Mouse (Mus musculus): ENCODE measurements around the gene Nf1. TPM values are rescaled to one million over a fixed set of nuclear protein-coding genes. Genes with fewer than 3 reads are reported as not detected.

Nf1 gene
- total RNA-seq, 2 experiments from 2014 or later, result 21.4 to 22.4 TPM

- no peak for DNase-seq
- intact Hi-C loops (cut with DNase I; ENCODE audit: low total_unique reads), result no loop called here
Observed at GRCm38 (mm10) chr11:79323985-79324685, 15.4 kb upstream of the Nf1 start.

GRCm38 (mm10) chr11:79325663-79326062, 13.8 kb upstream of the Nf1 start:
- no peak for DNase-seq
- intact Hi-C loops (cut with DNase I; ENCODE audit: low total_unique reads), result no loop called here

GRCm38 (mm10) chr11:79327106-79327505, 12.4 kb upstream of the Nf1 start:
- DNase-seq, result no peak
- intact Hi-C loops (cut with DNase I; ENCODE audit: low total_unique reads), result no loop called here

DNA sequence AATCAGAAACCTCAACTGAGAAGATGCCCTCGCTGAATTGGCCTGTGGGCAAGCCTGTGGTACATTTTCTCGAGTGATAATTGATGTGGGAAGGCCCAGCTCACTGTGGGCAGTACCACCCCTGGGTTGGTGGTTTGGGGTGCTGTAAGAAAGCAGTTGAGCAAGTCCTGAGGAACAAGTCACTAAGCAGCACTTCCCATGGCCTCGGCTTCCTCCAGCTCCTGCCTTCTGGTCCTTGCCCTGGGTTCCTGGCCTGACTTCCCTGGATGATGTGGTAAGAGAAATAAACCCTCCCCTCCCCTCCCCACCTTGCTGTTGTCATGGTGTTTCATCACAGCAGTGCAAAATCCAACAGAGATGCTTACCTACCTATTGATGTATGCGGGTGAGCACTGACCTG, 11.4 kb upstream of the Nf1 start:
- intact Hi-C loops (cut with DNase I; ENCODE audit: low total_unique reads), result no loop called here
- no peak for DNase-seq

DNA sequence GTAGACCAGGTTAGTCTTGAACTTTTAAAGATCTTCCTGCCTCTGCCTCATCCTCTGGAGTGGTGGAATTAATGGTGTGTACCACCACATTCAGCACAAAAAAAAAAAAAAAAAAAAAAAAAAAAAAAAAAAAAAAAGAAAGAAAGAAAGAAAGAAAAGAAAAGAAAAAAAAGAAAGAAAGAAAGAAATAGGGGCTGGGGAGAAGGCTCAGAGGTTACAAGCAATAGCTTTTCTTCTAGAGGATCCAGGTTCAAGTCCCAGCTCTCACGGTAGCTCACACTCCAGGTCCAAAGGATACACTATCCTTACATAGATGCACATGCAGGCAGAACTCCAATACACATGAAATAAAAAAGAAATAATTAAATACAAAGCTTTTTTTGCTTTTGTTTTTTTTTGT, 9.9 kb upstream of the Nf1 start:
- no peak for DNase-seq
- intact Hi-C loops (cut with DNase I; ENCODE audit: low total_unique reads), result no loop called here

DNA sequence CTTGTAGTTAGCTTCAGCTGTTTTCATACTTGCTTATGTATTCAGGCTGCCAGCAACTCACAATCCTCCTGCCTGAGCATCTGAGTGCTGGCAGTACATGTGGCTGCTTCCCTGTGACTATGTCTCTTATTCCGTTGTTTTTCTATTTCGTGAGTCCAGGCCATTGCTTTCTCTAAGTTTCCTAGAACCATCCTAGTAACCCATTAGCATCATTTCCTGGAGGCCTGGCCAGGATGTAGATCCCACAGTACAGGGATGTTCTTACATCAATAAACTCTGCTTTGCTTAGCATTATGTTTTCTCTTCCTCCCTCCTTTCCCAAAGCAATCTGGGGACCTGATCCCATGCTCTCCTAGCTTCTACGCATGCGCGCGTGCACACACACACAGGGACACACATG, 4.4 kb upstream of the Nf1 start:
- no peak for DNase-seq
- intact Hi-C loops (cut with DNase I; ENCODE audit: low total_unique reads), result no loop called here

DNA sequence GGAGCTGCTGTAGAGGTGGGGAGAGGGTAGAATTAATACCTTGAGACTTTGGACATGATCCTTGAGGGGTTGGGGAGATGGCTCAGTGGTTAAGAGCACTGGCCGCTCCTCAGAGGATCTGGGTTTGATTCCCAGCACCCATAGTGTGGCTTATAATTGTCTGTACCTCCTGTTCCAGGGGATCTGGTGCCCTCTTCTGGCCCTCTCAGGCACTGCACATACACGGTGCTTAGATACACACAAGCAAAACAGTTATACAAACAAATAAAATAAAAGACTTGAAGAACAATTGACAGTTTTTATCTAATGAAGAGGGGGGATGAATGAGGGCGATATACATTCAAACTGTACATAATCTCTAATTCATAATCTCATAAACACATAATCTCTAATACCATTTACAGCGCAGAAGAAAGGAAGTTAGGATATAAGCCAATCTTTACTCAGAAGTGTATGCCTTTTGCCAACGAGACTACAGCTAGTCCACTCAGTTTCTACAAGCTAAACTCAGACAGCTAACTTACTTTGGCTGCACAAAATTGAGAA, 2.7 kb upstream of the Nf1 start:
- intact Hi-C loops (cut with DNase I; ENCODE audit: low total_unique reads), result no loop called here

DNA sequence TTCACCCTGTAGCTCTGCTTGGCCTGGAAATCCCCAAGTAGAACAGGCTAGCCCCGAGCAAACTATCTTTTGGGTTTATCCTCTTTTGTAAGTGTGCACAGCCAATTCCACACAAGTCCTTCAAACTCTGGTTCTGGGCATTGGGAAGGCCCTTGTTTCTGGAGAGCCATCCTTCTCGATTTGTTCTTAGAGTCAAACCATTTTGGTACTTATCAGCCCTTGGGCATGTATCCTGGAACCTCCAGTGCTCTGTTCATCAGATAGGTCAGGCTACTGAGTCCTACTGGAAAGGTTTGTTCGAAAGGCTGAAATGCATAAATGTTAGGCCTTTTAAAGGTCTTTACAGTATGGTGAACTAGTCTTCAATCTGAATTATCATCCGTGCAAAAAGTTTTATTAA, 872 bp upstream of the Nf1 start:
- DNase-seq, result no peak
- intact Hi-C loops (cut with DNase I; ENCODE audit: low total_unique reads), result no loop called here

More for the DNA sequence above, 2.7 kb upstream of the Nf1 start:
- DNase-seq, result no peak

- DNase-seq, result peak; percentile 55
- intact Hi-C loops (cut with DNase I; ENCODE audit: low total_unique reads), result loop anchor here (10.0 kb wide), 1 partner anchor 55 kb away; no protein-coding TSS in a partner anchor
Observed at GRCm38 (mm10) chr11:79339808-79340781, 602 bp downstream of the Nf1 start.

DNA sequence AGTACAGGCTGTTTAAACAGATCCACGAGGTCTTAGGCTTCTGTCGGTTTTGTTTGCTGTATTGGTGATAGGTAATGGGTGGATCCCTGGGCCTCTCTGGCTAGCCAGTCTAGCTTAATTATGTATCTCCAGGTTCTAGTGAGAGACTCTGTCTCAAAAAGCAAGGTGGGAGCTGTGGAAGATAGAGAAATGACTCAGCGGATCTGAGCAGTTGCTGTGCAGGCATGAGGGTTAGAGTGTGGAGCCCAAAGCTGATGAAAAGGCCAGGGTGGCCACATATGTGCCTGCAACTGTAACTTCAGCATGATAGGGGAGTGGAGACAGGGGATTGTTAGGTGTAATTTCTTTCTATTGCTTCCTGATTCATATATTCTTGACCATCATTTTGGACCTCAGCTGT, 17.5 kb downstream of the Nf1 start:
- no peak for DNase-seq
- intact Hi-C loops (cut with DNase I; ENCODE audit: low total_unique reads), result no loop called here

GRCm38 (mm10) chr11:79357397-79357796, 17.9 kb downstream of the Nf1 start:
- intact Hi-C loops (cut with DNase I; ENCODE audit: low total_unique reads), result no loop called here
- DNase-seq, result no peak

GRCm38 (mm10) chr11:79364956-79365355, 25.5 kb downstream of the Nf1 start:
- DNase-seq, result no peak
- intact Hi-C loops (cut with DNase I; ENCODE audit: low total_unique reads), result no loop called here

DNA sequence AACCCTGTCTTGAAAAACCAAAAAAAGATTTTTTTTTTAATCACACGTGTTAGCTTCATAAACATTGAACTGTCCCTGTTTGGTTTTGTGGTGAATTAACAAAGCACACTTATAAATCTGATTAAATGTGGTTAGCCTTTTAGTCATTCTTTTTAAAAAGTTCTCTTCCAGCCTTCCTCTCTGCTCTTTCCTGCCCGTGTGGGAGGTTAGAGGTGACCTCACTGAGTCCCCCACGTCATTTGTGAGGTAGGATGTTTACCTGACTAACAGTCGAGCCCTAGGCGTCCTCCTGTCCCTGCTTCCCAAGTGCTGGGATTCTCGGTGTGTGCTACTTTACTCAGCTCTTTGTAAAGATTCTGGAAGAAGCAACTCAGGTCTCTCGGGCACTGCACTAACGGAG, 26.8 kb downstream of the Nf1 start:
- DNase-seq, result no peak
- intact Hi-C loops (cut with DNase I; ENCODE audit: low total_unique reads), result no loop called here

- DNase-seq, result no peak
- intact Hi-C loops (cut with DNase I; ENCODE audit: low total_unique reads), result no loop called here
Observed at GRCm38 (mm10) chr11:79373031-79373430, 33.5 kb downstream of the Nf1 start.

DNA sequence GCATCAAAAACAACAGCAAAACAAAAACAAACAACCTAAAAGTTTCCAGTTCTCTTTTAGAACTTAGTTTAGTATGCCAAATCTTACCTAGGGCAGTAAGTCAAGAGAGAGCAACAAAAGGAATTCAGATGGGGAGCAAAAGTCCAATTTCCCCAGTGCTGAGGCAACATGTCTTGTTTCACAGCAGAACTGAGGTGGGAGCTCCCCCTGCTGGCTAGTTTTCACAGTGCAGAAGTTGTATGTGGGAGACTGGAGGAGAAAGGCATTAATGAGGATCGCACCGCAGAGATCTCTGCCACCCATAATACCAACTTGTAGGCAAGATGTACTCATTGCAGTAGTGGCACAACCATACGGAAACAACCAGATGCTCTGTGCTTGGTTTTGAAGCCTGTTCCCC, 58.8 kb downstream of the Nf1 start:
- intact Hi-C loops (cut with DNase I; ENCODE audit: low total_unique reads), result loop anchor here (10.0 kb wide), 1 partner anchor 54 kb away; no protein-coding TSS in a partner anchor
- peak; percentile 87 for DNase-seq

DNA sequence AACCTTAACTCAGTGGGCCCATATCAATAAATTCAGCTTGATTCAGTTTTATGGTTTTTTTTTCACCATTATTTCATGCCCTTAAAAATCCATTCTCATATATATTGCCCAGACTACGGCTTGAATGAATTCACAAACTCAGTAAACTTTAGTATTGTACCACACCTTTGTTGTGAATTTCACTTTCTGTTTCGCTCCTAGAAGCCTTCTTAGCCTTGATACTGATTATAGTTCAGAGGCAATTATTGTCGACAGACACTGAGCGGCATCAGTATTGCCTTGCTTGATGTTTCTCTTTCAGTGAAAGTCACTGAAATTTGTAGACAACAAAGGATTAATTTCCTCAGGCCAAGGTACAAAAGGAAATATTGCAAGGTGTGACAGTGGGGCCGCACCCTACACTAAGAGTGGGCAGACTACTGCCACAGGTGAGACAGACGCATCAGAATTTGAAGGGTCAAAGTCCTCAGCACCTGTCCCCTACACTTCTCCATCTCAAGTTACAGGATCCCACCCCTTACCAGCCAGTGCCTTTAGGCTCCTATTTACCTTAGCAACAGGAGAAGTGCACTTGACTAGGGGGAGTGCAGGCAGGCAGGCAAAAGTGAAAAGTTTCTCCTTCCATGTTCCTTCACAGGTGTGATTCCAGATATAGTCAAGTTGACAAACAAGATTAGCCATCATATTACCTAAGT, 64.3 kb downstream of the Nf1 start:
- DNase-seq, result no peak
- intact Hi-C loops (cut with DNase I; ENCODE audit: low total_unique reads), result loop anchor here (10.0 kb wide), 1 partner anchor 99 kb away; no protein-coding TSS in a partner anchor

DNA sequence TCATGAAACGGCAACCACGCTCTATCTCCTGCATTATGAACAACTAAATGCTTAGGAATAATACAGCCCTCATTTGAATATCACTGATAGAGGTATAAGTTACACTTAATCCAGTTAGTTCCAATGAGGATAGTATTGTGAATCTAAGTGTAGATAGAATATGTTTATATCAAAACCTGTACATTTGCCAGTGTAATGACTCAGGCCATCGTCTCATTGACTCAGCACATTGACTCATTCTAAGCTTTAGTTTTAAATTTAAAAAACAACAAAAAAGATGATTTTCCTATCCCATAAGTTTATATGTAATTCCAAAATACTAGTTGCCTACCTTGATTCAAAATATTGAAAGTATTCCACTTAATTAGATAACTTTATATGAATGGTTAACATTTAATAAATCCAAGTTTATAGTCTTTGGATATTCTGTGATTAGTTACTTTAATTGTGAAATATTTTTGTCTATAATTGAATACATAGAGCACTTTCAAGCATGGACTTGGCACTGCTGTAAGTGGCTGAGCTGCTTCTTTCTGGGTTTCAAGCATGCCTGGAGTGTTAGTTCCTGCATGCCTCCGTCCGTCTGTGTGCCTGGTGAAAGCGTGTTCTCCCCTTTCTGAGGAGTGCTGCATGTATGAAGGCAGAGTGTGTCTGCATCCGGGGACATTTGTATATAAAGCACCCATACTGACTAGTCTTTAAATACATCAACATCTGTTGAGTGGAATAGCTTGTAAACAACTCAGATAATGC, 74.4 kb downstream of the Nf1 start:
- no peak for DNase-seq
- intact Hi-C loops (cut with DNase I; ENCODE audit: low total_unique reads), result no loop called here

DNA sequence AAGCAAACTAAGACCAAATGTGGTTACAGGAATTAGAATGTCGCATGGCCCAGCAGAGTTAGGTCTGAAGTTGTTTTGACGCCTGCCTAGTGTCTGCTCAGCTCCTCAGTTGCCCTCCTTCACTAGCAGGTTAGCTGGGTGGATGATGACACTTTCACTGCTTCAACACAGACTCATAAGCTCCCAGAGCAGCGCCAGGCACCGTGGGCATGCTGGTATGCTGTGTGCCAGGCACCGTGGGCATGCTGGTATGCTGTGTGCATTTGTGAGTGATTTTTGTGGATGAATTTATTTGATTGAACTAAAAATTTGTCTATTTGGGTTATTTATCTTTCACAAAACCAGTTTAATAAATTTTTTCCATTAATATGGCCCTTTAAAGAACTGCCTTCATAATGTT, 83.0 kb downstream of the Nf1 start:
- no peak for DNase-seq
- intact Hi-C loops (cut with DNase I; ENCODE audit: low total_unique reads), result no loop called here

DNA sequence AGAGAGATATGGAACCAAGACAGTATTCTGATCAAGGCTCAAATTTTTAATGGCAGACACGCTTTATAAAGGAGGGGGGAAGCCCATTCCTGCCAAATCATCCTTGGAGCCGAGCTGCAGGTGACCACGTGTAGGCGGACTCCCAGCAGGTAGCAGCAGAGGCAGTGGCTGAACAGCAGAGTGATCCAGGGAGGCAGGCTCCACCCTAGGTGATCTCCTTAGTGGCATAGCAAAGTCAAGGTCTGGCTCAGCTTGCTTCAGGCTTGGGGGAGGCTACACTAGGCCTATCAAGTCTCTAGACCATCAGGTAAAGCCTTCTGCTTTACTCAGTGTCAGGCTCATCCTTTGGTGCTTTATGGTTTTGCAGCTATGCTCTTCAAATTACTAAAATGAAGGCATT, 87.1 kb downstream of the Nf1 start:
- intact Hi-C loops (cut with DNase I; ENCODE audit: low total_unique reads), result no loop called here

More for the DNA sequence above, 87.1 kb downstream of the Nf1 start:
- DNase-seq, result no peak

All from gastrocnemius, postnatal 14 days (tissue).